Mouse (Mus musculus): ENCODE results near the gene Kcng3. TPM values are rescaled to one million over a fixed set of nuclear protein-coding genes. Genes with fewer than 3 reads are reported as not detected.

Gene Kcng3
- polyA plus RNA-seq, 1 experiment from 2014 or later = not detected

DNA sequence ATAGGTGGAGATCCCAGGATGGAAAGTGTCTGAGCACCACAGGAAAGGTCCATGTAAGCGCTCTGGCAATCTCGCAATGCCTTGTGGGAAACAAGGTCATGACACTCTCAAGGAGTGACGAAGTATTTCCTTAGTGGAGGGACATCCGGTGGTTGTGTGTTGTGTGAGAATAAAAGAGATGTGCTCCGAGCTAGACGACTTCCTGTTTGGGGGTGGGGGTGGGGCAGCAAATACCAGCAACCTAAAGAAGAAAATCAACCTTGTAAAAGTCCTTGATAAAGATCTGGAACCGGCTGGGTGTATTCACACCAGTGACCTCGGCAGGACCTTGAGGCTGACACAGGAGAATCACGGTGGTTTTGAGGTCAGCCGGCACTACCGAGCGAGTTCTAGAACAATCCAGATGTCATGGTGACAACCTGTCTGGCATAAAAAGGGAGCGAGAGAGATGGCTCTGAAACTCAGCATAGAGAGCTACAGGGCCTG lies 23.0 kb upstream of the Kcng3 start:
- H3K9ac ChIP-seq (replicated peaks; ENCODE audit: low read length) = no peak overlapping the region
- no peak overlapping the region for H3K4me2 ChIP-seq (replicated peaks; ENCODE audit: low read depth, low read length)
- H3K4me3 ChIP-seq (ENCODE audit: low read length) = no peak overlapping the region
- no peak for ATAC-seq (ENCODE audit: low FRiP score, low TSS enrichment)
- no peak overlapping the region for H3K27ac ChIP-seq (ENCODE audit: low read length)
- H3K9me3 ChIP-seq (ENCODE audit: low read length) = no peaks in the 10 kb centered on the region
- WGBS = 43% methylated on average over 13 of the region's 13 CpGs
- H3K4me1 ChIP-seq (ENCODE audit: insufficient read depth, low read length) = peaks cover 7% of the 10 kb centered on the region
- no peaks in the 10 kb centered on the region for H3K27me3 ChIP-seq (ENCODE audit: insufficient read depth, low read length)
- no peaks in the 10 kb centered on the region for H3K36me3 ChIP-seq (ENCODE audit: insufficient read depth, low read length)

DNA sequence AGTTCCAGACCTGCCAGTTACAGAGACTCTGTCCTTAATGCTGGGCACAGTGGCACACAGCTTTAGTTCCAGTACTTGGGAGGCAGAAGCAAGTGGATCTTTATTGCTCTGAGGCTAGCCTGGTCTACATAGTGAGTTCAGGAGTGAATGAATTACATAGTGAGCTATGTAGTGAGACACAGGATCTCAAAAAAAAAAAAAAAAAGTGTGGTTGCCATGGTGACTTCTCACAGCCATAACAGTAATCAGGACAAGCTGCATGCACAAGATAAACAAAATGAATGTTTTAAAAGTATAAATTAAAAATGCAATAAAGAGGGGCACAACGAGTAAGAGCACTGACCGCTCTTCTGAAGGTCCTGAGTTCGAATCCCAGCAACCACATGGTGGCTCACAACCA lies 21.9 kb upstream of the Kcng3 start:
- Histone ChIP-seq H3K36me3 (ENCODE audit: insufficient read depth, low read length) (no peaks in the 10 kb centered on the region), H3K4me1 (ENCODE audit: insufficient read depth, low read length) (peaks cover 7% of the 10 kb centered on the region), H3K27me3 (ENCODE audit: insufficient read depth, low read length) (no peaks in the 10 kb centered on the region), H3K27ac (ENCODE audit: low read length) (no peak overlapping the region), H3K4me2 (replicated peaks; ENCODE audit: low read depth, low read length) (no peak overlapping the region), H3K9ac (replicated peaks; ENCODE audit: low read length) (no peak overlapping the region), H3K4me3 (ENCODE audit: low read length) (no peak overlapping the region), H3K9me3 (ENCODE audit: low read length) (no peaks in the 10 kb centered on the region)
- no peak for ATAC-seq (ENCODE audit: low FRiP score, low TSS enrichment)
- WGBS = 94% methylated on average over 3 of the region's 3 CpGs

DNA sequence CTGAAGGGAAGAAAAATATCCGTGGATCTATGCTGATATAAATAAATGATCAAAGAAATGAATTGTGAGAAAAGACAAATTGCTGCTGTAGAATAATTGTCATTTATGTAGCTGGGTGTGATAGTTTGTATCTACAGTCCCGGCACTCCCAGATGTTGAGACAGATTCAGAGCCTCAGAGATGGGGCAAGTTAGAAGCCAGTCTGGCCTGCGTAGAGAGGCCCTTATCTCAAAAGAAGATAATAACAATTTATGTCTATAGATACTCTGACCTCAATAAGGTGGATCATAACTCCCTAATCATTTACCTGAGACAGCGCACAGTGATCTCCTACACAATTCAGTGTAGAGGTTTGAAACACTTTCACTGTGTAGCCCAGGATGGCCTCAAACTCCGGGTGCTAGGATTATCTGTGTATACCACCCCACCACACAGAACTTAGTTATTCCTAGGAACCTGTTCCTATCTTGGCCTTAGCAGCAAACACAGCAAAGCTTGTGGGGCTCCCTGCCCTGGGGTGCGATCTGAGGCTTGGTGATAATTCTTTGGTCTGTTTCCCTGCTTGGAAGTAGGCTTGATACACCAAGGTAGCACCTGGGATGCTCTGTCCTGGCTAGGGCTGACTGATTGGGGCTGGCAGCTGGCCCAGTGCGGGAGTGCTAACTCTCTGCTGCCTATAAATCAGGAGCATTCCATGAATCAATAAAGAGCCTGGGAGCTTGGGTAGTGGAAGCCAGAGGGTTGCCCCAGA lies 19.4 kb upstream of the Kcng3 start:
- Histone ChIP-seq H3K4me1 (ENCODE audit: insufficient read depth, low read length) (0 out of 2 replicates have a peak, but pooled peaks cover 2% of the 10 kb centered on the region), H3K4me3 (ENCODE audit: low read length) (no peak overlapping the region), H3K9me3 (ENCODE audit: low read length) (no peaks in the 10 kb centered on the region), H3K27me3 (ENCODE audit: insufficient read depth, low read length) (no peaks in the 10 kb centered on the region), H3K36me3 (ENCODE audit: insufficient read depth, low read length) (no peaks in the 10 kb centered on the region), H3K9ac (replicated peaks; ENCODE audit: low read length) (no peak overlapping the region), H3K27ac (ENCODE audit: low read length) (no peak overlapping the region), H3K4me2 (replicated peaks; ENCODE audit: low read depth, low read length) (no peak overlapping the region)
- WGBS = 64% methylated on average over 7 of the region's 7 CpGs
- no peak for ATAC-seq (ENCODE audit: low FRiP score, low TSS enrichment)

DNA sequence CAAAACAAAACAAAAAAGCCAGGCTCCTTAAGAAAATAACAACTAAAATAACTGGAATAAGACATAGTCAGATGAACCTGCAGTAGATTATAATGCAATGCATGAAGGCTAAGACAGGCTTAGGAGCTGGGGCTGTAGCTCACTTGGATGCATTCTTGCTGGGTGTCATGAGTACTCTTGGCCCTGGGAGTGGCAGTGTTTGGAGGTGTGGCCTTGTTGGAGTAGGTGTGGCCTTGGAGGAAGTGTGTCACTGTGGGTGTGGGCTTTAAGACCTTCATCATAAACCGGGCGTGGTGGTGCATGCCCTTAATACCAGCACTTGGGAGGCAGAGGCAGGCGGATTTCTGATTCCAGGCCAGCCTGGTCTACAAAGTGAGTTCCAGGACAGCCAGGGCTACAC lies 18.3 kb upstream of the Kcng3 start:
- Histone ChIP-seq H3K36me3 (ENCODE audit: insufficient read depth, low read length) (no peaks in the 10 kb centered on the region), H3K27ac (ENCODE audit: low read length) (no peak overlapping the region), H3K4me2 (replicated peaks; ENCODE audit: low read depth, low read length) (no peak overlapping the region), H3K4me3 (ENCODE audit: low read length) (no peak overlapping the region), H3K9ac (replicated peaks; ENCODE audit: low read length) (no peak overlapping the region), H3K9me3 (ENCODE audit: low read length) (no peaks in the 10 kb centered on the region), H3K4me1 (ENCODE audit: insufficient read depth, low read length) (0 out of 2 replicates have a peak, but pooled peaks cover 1% of the 10 kb centered on the region), H3K27me3 (ENCODE audit: insufficient read depth, low read length) (no peaks in the 10 kb centered on the region)
- WGBS = 91% methylated on average over 3 of the region's 3 CpGs
- no peak for ATAC-seq (ENCODE audit: low FRiP score, low TSS enrichment)

DNA sequence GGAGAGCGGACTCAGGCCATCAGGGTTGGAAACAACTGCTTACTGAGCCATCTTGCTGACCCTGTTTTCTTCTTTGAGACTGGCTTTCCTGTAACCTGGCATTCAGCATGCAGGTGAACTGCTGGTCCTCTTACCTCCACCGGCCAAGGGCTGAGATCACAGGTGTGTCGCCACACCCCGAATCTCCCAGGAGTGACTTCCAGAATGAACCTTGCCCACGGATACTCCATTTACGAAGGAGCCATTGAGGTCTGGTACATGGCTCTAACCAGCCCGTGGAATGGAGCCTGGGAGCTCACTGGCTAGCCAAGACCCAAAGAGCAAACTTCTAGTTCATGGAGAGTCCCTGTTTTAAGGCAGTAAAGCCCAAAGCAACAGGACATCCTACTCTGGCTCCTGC lies 15.7 kb upstream of the Kcng3 start:
- H3K36me3 ChIP-seq (ENCODE audit: insufficient read depth, low read length) = no peaks in the 10 kb centered on the region
- no peak overlapping the region for H3K27ac ChIP-seq (ENCODE audit: low read length)
- H3K27me3 ChIP-seq (ENCODE audit: insufficient read depth, low read length) = no peaks in the 10 kb centered on the region
- H3K9me3 ChIP-seq (ENCODE audit: low read length) = no peaks in the 10 kb centered on the region
- H3K4me2 ChIP-seq (replicated peaks; ENCODE audit: low read depth, low read length) = no peak overlapping the region
- no peak overlapping the region for H3K9ac ChIP-seq (replicated peaks; ENCODE audit: low read length)
- WGBS = 89% methylated on average over 7 of the region's 7 CpGs
- no peaks in the 10 kb centered on the region for H3K4me1 ChIP-seq (ENCODE audit: insufficient read depth, low read length)
- ATAC-seq (ENCODE audit: low FRiP score, low TSS enrichment) = no peak
- no peak overlapping the region for H3K4me3 ChIP-seq (ENCODE audit: low read length)

DNA sequence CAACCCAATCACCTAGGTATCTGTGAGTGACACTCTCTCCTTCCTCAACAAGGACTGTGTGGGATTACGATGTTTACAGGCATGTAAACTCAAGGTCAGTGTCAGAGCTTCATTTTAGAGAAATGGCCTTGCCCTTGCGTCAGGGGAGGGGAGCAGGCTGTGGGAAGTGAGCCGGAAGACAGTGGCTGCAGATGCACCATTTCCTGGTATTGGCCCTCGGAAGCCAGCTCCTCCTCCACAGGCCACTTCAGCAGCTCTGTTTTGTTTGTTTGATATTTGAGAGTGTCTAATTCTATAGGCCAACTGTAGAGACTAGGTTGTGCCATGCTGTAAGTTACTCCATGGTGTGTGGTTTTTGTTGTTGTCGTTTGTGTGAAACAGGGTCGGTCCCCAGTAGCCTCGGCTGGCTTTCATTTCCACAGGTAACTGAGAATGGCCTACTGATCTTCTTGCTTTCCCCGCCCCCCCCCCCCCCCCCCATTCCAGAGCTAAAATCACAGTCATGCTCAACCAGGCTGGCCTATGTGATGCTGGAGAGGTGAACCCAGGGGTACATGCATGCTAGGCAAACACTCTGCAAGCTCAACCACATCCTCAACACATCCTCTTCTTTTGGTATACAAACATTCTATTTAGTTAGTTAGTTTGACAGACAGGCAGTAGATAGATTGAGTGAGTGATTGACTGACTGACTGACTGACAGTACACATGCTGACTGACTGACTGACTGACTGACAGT lies 14.9 kb upstream of the Kcng3 start:
- no peaks in the 10 kb centered on the region for H3K27me3 ChIP-seq (ENCODE audit: insufficient read depth, low read length)
- H3K27ac ChIP-seq (ENCODE audit: low read length) = no peak overlapping the region
- no peak overlapping the region for H3K9ac ChIP-seq (replicated peaks; ENCODE audit: low read length)
- H3K4me3 ChIP-seq (ENCODE audit: low read length) = no peak overlapping the region
- H3K9me3 ChIP-seq (ENCODE audit: low read length) = no peaks in the 10 kb centered on the region
- 53% methylated on average over 8 of the region's 8 CpGs for WGBS
- H3K4me1 ChIP-seq (ENCODE audit: insufficient read depth, low read length) = no peaks in the 10 kb centered on the region
- no peak for ATAC-seq (ENCODE audit: low FRiP score, low TSS enrichment)
- H3K4me2 ChIP-seq (replicated peaks; ENCODE audit: low read depth, low read length) = no peak overlapping the region
- no peaks in the 10 kb centered on the region for H3K36me3 ChIP-seq (ENCODE audit: insufficient read depth, low read length)

DNA sequence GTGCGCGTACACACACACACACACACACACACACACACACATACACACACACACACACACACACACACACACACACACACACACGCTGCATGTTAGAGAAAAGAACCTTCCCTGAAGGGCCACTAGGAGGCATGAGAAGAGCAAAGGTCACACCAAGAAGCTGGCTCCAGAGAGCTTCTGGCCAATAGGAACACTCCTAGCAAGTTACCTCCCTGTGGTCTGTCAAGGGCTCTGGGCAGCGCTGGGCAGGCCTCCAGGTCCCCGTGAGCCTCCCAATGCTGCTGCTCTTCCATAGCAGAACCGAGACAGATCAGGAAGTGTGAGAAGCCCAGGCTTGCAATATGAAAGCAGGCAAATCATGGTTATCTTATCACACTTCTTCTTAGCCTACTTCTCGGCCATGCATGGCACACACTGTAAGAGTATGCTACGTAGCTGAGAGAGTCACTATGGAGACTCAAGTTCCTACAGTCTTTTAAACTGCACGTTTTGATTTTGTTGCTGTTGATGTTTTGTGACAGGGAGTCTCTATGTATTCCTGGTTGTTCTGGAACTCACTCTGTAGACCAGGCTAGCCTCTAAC lies 13.6 kb upstream of the Kcng3 start:
- no peak overlapping the region for H3K4me3 ChIP-seq (ENCODE audit: low read length)

DNA sequence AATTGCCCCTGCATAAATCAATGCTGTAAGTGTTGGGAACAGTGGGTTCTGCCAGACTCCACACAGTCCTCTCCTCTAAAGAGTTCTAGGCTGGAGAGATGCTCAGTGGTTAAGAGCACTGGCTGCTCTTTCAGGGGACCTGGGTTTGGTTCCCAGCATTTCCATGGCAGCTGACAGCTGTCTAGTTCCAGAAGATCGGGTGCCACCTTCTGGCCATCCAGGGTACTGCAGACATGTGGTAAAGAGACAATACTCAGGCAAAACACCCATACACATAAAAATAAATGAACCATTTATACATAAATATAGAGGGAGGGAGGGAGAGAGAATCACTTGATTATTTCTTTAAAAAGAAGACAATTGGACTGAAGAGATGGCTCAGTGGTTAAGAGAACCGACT lies 5.7 kb upstream of the Kcng3 start:
- peaks cover 3% of the 10 kb centered on the region; the same call in 1 of the 2 replicates for H3K9me3 ChIP-seq (ENCODE audit: low read length)
- peaks cover 3% of the 10 kb centered on the region for H3K27me3 ChIP-seq (ENCODE audit: insufficient read depth, low read length)
- peaks cover 9% of the 10 kb centered on the region for H3K4me1 ChIP-seq (ENCODE audit: insufficient read depth, low read length)
- 69% methylated on average over 2 of the region's 2 CpGs for WGBS
- H3K4me3 ChIP-seq (ENCODE audit: low read length) = no peak overlapping the region
- no peaks in the 10 kb centered on the region for H3K36me3 ChIP-seq (ENCODE audit: insufficient read depth, low read length)
- no peak overlapping the region for H3K27ac ChIP-seq (ENCODE audit: low read length)
- no peak overlapping the region for H3K9ac ChIP-seq (replicated peaks; ENCODE audit: low read length)
- H3K4me2 ChIP-seq (replicated peaks; ENCODE audit: low read depth, low read length) = no peak overlapping the region
- ATAC-seq (ENCODE audit: low FRiP score, low TSS enrichment) = no peak

More for the DNA sequence above, 13.6 kb upstream of the Kcng3 start:
- Histone ChIP-seq H3K4me2 (replicated peaks; ENCODE audit: low read depth, low read length) (no peak overlapping the region), H3K36me3 (ENCODE audit: insufficient read depth, low read length) (no peaks in the 10 kb centered on the region), H3K4me1 (ENCODE audit: insufficient read depth, low read length) (no peaks in the 10 kb centered on the region), H3K27ac (ENCODE audit: low read length) (no peak overlapping the region), H3K9me3 (ENCODE audit: low read length) (no peaks in the 10 kb centered on the region), H3K9ac (replicated peaks; ENCODE audit: low read length) (no peak overlapping the region), H3K27me3 (ENCODE audit: insufficient read depth, low read length) (no peaks in the 10 kb centered on the region)
- ATAC-seq (ENCODE audit: low FRiP score, low TSS enrichment) = no peak
- WGBS = 62% methylated on average over 9 of the region's 9 CpGs

DNA sequence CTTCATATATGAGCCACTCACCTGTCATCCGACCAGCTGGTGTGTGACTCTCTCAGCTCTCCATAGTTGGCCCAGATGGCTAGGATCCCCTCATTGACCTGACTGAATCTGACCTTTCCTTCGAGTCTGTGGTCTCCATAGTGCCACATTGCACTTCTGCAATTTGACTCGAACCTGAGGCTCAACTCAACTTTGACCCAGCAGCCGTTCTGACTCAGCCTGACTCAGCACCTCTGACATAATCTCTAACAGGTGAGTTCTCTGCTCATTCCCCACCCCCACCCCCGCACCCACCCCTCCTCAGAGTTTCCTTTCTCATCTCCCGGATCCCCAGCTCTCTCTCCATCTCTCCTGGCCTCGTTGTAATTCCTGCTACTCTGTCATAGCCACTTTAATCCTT lies 4.7 kb upstream of the Kcng3 start:
- H3K9me3 ChIP-seq (ENCODE audit: low read length) = peaks cover 3% of the 10 kb centered on the region; the same call in 1 of the 2 replicates
- no peaks in the 10 kb centered on the region for H3K36me3 ChIP-seq (ENCODE audit: insufficient read depth, low read length)
- H3K4me2 ChIP-seq (replicated peaks; ENCODE audit: low read depth, low read length) = no peak overlapping the region
- WGBS = 76% methylated on average over 7 of the region's 7 CpGs
- peaks cover 16% of the 10 kb centered on the region for H3K4me1 ChIP-seq (ENCODE audit: insufficient read depth, low read length)
- no peak overlapping the region for H3K9ac ChIP-seq (replicated peaks; ENCODE audit: low read length)
- no peak for ATAC-seq (ENCODE audit: low FRiP score, low TSS enrichment)
- no peak overlapping the region for H3K4me3 ChIP-seq (ENCODE audit: low read length)
- no peak overlapping the region for H3K27ac ChIP-seq (ENCODE audit: low read length)
- H3K27me3 ChIP-seq (ENCODE audit: insufficient read depth, low read length) = peaks cover 12% of the 10 kb centered on the region

Data from kidney, embryonic 16.5 days (tissue).